Mouse (Mus musculus): Measurements from ENCODE around the gene Cpsf2. TPM values are rescaled to one million over a fixed set of nuclear protein-coding genes. Genes with fewer than 3 reads are reported as not detected.

The Cpsf2 gene
- polyA plus RNA-seq, 1 experiment: 19.7 TPM

GRCm38 (mm10) chr12:102021923-102022322 lies 46.1 kb downstream of the Cpsf2 start:
- 70% methylated on average over 6 of the region's 6 CpGs for WGBS

DNA sequence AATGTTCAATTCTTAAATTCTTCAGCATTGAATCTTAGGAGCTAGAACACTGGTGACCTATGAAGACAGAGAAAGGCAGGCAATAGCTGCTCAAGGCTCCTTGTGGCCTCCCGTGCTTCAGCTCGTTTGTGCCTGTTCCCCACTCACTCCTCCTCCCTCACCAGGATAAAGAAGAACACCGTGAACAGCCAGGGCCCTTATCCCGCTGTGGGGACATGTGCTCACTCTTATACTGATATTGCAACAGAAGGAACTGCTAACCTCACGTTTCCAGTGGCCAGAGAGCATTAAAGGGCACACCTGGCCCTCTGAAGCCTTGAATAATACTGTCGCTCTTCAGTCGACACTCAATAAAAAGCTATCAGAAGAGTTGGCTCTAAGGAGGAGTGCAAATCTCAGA lies 53.4 kb downstream of the Cpsf2 start:
- no peak for TF ChIP-seq POLR2A (IDR thresholded peaks at IDR 0.05; ENCODE audit: borderline replicate concordance, control insufficient read depth, low read depth, low read length)
- TF ChIP-seq CTCF (IDR thresholded peaks at IDR 0.05; ENCODE audit: control insufficient read depth, insufficient read depth, low read length): no peak
- H3K4me1 ChIP-seq (ENCODE audit: control insufficient read depth, insufficient read depth, low read length): no peaks in the 10 kb centered on the region
- H3K4me3 ChIP-seq (replicated peaks; ENCODE audit: control insufficient read depth, low read depth, low read length): no peak overlapping the region
- no peak overlapping the region for H3K27ac ChIP-seq (ENCODE audit: control insufficient read depth, insufficient read depth, low read depth, low read length, poor library complexity)
- WGBS: 64% methylated on average over 7 of the region's 7 CpGs

More at GRCm38 (mm10) chr12:102021923-102022322, 46.1 kb downstream of the Cpsf2 start:
- H3K4me3 ChIP-seq (replicated peaks; ENCODE audit: control insufficient read depth, low read depth, low read length): no peak overlapping the region
- TF ChIP-seq CTCF (IDR thresholded peaks at IDR 0.05; ENCODE audit: control insufficient read depth, insufficient read depth, low read length): no peak
- no peak for TF ChIP-seq POLR2A (IDR thresholded peaks at IDR 0.05; ENCODE audit: borderline replicate concordance, control insufficient read depth, low read depth, low read length)
- H3K27ac ChIP-seq (ENCODE audit: control insufficient read depth, insufficient read depth, low read depth, low read length, poor library complexity): no peak overlapping the region
- no peaks in the 10 kb centered on the region for H3K4me1 ChIP-seq (ENCODE audit: control insufficient read depth, insufficient read depth, low read length)

- H3K27ac ChIP-seq (ENCODE audit: control insufficient read depth, insufficient read depth, low read depth, low read length, poor library complexity): no peak overlapping the region
- 63% methylated on average over 4 of the region's 4 CpGs for WGBS
- H3K4me3 ChIP-seq (replicated peaks; ENCODE audit: control insufficient read depth, low read depth, low read length): no peak overlapping the region
- TF ChIP-seq CTCF (IDR thresholded peaks at IDR 0.05; ENCODE audit: control insufficient read depth, insufficient read depth, low read length) (no peak), POLR2A (IDR thresholded peaks at IDR 0.05; ENCODE audit: borderline replicate concordance, control insufficient read depth, low read depth, low read length) (no peak)
- no peaks in the 10 kb centered on the region for H3K4me1 ChIP-seq (ENCODE audit: control insufficient read depth, insufficient read depth, low read length)
Measured at GRCm38 (mm10) chr12:102029892-102030446, 54.2 kb downstream of the Cpsf2 start.

DNA sequence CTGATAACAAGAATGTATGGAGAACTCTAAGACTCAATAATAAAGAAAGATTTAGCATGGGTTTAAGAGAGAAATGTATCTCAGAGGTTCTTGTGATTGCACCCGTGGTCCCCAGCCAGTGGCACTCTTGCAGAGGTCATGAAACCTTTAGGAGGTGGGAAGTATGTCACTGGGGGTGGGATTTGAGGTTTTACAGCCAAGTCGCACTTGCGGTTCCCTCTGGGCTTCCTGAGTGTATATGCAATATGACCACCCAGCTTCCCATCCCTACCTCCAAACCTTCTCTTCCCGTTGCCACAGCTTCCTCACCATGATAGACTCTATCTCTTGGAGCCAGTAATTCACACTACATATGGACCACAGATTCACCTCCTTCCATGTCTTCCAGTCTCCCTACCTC lies 59.1 kb downstream of the Cpsf2 start:
- Histone ChIP-seq H3K4me3 (replicated peaks; ENCODE audit: control insufficient read depth, low read depth, low read length) (no peak overlapping the region), H3K27ac (ENCODE audit: control insufficient read depth, insufficient read depth, low read depth, low read length, poor library complexity) (no peak overlapping the region), H3K4me1 (ENCODE audit: control insufficient read depth, insufficient read depth, low read length) (no peaks in the 10 kb centered on the region)
- 56% methylated on average over 4 of the region's 4 CpGs for WGBS
- TF ChIP-seq POLR2A (IDR thresholded peaks at IDR 0.05; ENCODE audit: borderline replicate concordance, control insufficient read depth, low read depth, low read length) (no peak), CTCF (IDR thresholded peaks at IDR 0.05; ENCODE audit: control insufficient read depth, insufficient read depth, low read length) (no peak)

- TF ChIP-seq POLR2A (IDR thresholded peaks at IDR 0.05; ENCODE audit: borderline replicate concordance, control insufficient read depth, low read depth, low read length) (no peak), CTCF (IDR thresholded peaks at IDR 0.05; ENCODE audit: control insufficient read depth, insufficient read depth, low read length) (no peak)
- H3K4me3 ChIP-seq (replicated peaks; ENCODE audit: control insufficient read depth, low read depth, low read length): no peak overlapping the region
Measured at GRCm38 (mm10) chr12:102039861-102040260, 64.1 kb downstream of the Cpsf2 start.

DNA sequence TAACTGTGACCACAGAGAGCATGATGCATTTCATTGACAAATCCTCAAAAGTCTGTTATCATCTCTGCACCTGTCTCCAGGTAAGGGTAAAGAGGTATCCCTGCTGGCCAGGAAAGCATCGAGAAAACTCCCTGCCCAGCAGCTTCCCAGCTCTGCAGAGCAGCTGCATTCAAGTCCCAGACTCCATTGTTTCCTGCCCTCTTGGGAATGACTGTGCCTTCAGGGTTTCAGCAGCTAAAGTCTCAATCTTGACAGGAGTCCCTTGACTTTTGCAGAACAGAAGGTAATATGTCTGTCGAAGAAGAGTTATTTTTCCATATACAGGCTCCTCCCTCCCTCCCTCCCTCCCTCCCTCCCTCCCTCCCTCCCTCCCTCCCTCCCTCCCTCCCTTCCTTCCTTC lies 65.9 kb downstream of the Cpsf2 start:
- TF ChIP-seq CTCF (IDR thresholded peaks at IDR 0.05; ENCODE audit: control insufficient read depth, insufficient read depth, low read length) (no peak), POLR2A (IDR thresholded peaks at IDR 0.05; ENCODE audit: borderline replicate concordance, control insufficient read depth, low read depth, low read length) (no peak)
- 42% methylated on average over 2 of the region's 2 CpGs for WGBS
- Histone ChIP-seq H3K27ac (ENCODE audit: control insufficient read depth, insufficient read depth, low read depth, low read length, poor library complexity) (no peak overlapping the region), H3K4me1 (ENCODE audit: control insufficient read depth, insufficient read depth, low read length) (no peaks in the 10 kb centered on the region), H3K4me3 (replicated peaks; ENCODE audit: control insufficient read depth, low read depth, low read length) (no peak overlapping the region)

More at GRCm38 (mm10) chr12:102039861-102040260, 64.1 kb downstream of the Cpsf2 start:
- H3K4me1 ChIP-seq (ENCODE audit: control insufficient read depth, insufficient read depth, low read length): no peaks in the 10 kb centered on the region
- no peak overlapping the region for H3K27ac ChIP-seq (ENCODE audit: control insufficient read depth, insufficient read depth, low read depth, low read length, poor library complexity)
- WGBS: 74% methylated on average over 2 of the region's 2 CpGs

DNA sequence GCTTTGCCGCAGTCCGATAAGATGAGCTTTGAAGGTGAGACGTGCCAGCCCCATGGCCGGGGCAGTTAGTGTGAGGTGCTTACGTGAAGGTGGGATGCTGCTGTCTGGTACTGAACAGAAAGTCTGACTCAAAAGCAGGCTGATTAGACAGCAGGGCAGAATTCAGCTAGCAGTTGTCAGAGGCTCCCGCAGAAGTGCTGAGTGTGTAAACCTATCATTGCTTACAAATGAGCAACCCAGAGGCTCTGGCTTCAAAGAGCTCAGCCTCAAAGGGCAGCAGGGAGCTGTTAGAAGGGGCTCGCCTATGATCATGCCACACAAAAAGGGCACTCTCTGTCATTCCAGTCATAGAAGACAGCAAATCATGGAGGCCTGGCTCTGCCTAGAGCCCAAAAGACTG lies 66.5 kb downstream of the Cpsf2 start:
- no peak for TF ChIP-seq CTCF (IDR thresholded peaks at IDR 0.05; ENCODE audit: control insufficient read depth, insufficient read depth, low read length)
- TF ChIP-seq POLR2A (IDR thresholded peaks at IDR 0.05; ENCODE audit: borderline replicate concordance, control insufficient read depth, low read depth, low read length): no peak
- 81% methylated on average over 7 of the region's 7 CpGs for WGBS
- Histone ChIP-seq H3K4me1 (ENCODE audit: control insufficient read depth, insufficient read depth, low read length) (no peaks in the 10 kb centered on the region), H3K4me3 (replicated peaks; ENCODE audit: control insufficient read depth, low read depth, low read length) (no peak overlapping the region), H3K27ac (ENCODE audit: control insufficient read depth, insufficient read depth, low read depth, low read length, poor library complexity) (no peak overlapping the region)

DNA sequence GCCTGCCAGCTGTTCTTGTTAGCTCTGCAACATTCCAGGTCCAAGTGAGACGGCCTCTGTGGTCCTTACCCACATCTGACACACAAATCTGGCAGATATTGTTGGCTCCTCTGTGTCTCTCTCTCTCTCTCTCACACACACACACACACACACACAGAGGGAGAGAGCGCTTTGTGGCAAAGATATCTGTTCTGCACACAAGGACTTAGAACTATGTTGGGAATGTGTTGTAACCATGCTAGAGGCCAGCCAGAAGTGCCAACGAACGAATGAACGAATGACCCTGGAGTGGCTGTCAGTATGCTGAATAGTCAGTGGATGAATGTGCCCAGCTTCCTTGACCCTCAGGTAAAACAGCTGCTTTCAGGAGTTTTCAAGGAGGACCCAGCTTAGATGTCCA lies 68.1 kb downstream of the Cpsf2 start:
- TF ChIP-seq POLR2A (IDR thresholded peaks at IDR 0.05; ENCODE audit: borderline replicate concordance, control insufficient read depth, low read depth, low read length): no peak
- TF ChIP-seq CTCF (IDR thresholded peaks at IDR 0.05; ENCODE audit: control insufficient read depth, insufficient read depth, low read length): no peak
- no peaks in the 10 kb centered on the region for H3K4me1 ChIP-seq (ENCODE audit: control insufficient read depth, insufficient read depth, low read length)
- H3K27ac ChIP-seq (ENCODE audit: control insufficient read depth, insufficient read depth, low read depth, low read length, poor library complexity): no peak overlapping the region
- 84% methylated on average over 5 of the region's 5 CpGs for WGBS
- no peak overlapping the region for H3K4me3 ChIP-seq (replicated peaks; ENCODE audit: control insufficient read depth, low read depth, low read length)

DNA sequence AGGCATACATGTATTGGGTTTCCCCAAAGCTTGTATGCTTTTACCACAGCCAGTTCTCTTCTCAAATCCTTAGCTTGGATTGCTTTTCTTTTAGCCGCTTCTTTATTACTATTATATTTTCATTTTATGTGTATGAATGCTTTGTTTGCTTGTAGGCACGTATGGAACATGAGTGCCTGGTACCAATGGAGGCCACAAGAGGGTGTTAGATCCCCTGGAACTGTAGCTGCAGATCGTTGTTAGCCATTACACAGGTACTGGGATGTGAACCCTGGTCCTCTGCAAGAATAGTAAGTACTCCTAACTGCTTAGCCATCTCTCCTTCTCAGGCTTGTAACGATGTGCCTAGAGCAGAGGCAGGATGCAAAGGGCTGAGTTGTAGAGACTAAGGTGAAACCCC lies 78.4 kb downstream of the Cpsf2 start:
- WGBS: 83% methylated on average over 4 of the region's 4 CpGs

More for the DNA sequence above, 78.4 kb downstream of the Cpsf2 start:
- Histone ChIP-seq H3K4me1 (ENCODE audit: control insufficient read depth, insufficient read depth, low read length) (no peaks in the 10 kb centered on the region), H3K4me3 (replicated peaks; ENCODE audit: control insufficient read depth, low read depth, low read length) (no peak overlapping the region), H3K27ac (ENCODE audit: control insufficient read depth, insufficient read depth, low read depth, low read length, poor library complexity) (no peak overlapping the region)
- TF ChIP-seq POLR2A (IDR thresholded peaks at IDR 0.05; ENCODE audit: borderline replicate concordance, control insufficient read depth, low read depth, low read length) (no peak), CTCF (IDR thresholded peaks at IDR 0.05; ENCODE audit: control insufficient read depth, insufficient read depth, low read length) (no peak)

All from bone marrow, adult 2 months (tissue).